Mouse (Mus musculus): ENCODE measurements around the gene Tmem179b.
A peak's percentile ranks its signal among the peaks of the same experiment; 100 is the strongest.

Tmem179b gene

GRCm38 (mm10) chr19:8774951-8775421 lies 719 bp upstream of the Tmem179b start:
- DNase-seq = peak; percentile 26

- no peak for DNase-seq
Measured at GRCm38 (mm10) chr19:8773409-8773808, 858 bp downstream of the Tmem179b start.

GRCm38 (mm10) chr19:8772996-8773395 lies 1.3 kb downstream of the Tmem179b start:
- peak; percentile 60 for DNase-seq

- DNase-seq = peak; percentile 78
Measured at GRCm38 (mm10) chr19:8770567-8771270, 3.5 kb downstream of the Tmem179b start, which contains the start of gene Tmem223. Gene Tmem223, plus strand, starts transcription at chr19:8770996.

- DNase-seq = no peak
Measured at GRCm38 (mm10) chr19:8765562-8765961, 8.7 kb downstream of the Tmem179b start.

GRCm38 (mm10) chr19:8763276-8763675 lies 11.0 kb downstream of the Tmem179b start:
- no peak for DNase-seq

GRCm38 (mm10) chr19:8760757-8761156 lies 13.5 kb downstream of the Tmem179b start:
- DNase-seq = peak; percentile 33

- no peak for DNase-seq
Measured at GRCm38 (mm10) chr19:8758899-8759298, 15.4 kb downstream of the Tmem179b start.

- no peak for DNase-seq
Measured at GRCm38 (mm10) chr19:8757471-8757998, 16.7 kb downstream of the Tmem179b start.

- peak; percentile 96 for DNase-seq
Measured at GRCm38 (mm10) chr19:8756635-8757387, 17.5 kb downstream of the Tmem179b start, which contains the start of gene Nxf1. Gene Nxf1, plus strand, starts transcription at chr19:8757073.

GRCm38 (mm10) chr19:8755652-8756051 lies 18.6 kb downstream of the Tmem179b start:
- DNase-seq = no peak

GRCm38 (mm10) chr19:8747368-8747767 lies 26.9 kb downstream of the Tmem179b start:
- DNase-seq = no peak

GRCm38 (mm10) chr19:8745382-8745781 lies 28.9 kb downstream of the Tmem179b start:
- no peak for DNase-seq

- DNase-seq = peak; percentile 35
Measured at GRCm38 (mm10) chr19:8742176-8742575, 32.1 kb downstream of the Tmem179b start.

GRCm38 (mm10) chr19:8741243-8741869 lies 32.9 kb downstream of the Tmem179b start, which contains the start of gene Stx5a:
Gene Stx5a, plus strand, starts transcription at chr19:8741413.
- DNase-seq = peak; percentile 96

- DNase-seq = no peak
Measured at GRCm38 (mm10) chr19:8740603-8741002, 33.7 kb downstream of the Tmem179b start, which contains the start of gene 1700092M07Rik. Gene 1700092M07Rik, plus strand, starts transcription at chr19:8740718.

GRCm38 (mm10) chr19:8739646-8740045 lies 34.6 kb downstream of the Tmem179b start:
- no peak for DNase-seq

- DNase-seq = no peak
Measured at GRCm38 (mm10) chr19:8738911-8739310, 35.4 kb downstream of the Tmem179b start.

GRCm38 (mm10) chr19:8736160-8736467 lies 38.2 kb downstream of the Tmem179b start:
- no peak for DNase-seq

- DNase-seq = peak; percentile 87
Measured at GRCm38 (mm10) chr19:8735389-8736159, 38.7 kb downstream of the Tmem179b start, which contains the start of gene Wdr74. Gene Wdr74, plus strand, starts transcription at chr19:8735827.

GRCm38 (mm10) chr19:8734334-8734733 lies 39.9 kb downstream of the Tmem179b start:
- DNase-seq = no peak
